Mouse (Mus musculus): Measurements from ENCODE around the gene Rnf207.

The Rnf207 gene

DNA sequence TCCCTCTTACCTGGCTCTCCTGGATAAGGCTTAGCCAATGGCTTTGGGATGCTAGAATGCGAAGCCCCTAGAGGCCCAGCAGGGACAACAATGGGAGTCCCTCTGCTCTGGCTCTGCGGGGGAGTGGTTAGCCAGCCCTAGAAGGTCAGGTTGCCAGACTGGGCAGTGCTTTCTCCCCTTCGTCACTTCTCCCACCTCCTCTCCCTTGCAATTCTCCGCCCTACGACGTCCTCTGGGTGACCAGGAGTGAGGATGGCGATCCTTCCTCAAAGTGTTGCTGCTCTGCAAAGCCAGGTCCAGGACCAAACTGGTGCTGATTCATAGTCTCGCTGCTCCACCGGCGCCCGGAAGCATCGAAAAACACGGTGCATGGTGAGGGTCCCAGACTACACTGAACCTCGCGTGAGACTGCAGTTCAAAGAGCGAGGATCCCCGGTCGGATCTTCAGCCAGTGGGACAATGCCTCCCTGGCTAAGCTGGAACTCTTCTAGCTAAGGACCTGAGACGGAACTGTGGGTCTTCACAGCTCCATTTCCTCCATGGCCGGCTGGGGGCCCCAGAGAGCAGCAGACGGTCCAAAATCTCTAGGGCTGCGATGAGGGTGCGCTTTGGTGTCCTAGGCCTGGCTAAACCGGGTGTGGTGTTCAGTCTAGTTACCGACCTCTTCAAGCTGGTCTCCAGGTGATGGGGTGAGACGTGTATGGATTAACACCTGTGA, at the start of gene Rnf207:
TSS of gene Rnf207 (minus strand) at position 477 of the 718 bp plus-strand sequence.
- DNase-seq = peak; percentile 60

DNA sequence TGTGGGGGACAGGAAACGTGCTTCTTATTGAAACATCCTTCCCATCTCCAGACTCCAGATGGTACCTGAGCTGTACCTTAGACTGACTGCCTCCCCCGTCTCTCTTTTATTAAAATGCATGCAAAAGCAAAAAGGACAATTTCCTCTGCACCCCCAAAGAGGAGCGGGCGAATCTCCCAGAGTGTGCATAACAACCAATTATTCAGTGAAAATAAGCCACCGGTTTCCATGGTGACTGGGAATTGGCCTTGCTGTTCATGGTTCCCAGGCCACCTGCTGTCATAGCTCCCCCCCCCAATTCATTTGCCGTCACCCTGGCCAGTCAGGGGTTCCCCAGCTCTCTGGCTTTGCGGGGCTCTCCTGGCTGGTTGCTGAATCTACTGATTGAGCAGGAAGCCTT, 46.4 kb upstream of the Rnf207 start:
- DNase-seq = no peak

DNA sequence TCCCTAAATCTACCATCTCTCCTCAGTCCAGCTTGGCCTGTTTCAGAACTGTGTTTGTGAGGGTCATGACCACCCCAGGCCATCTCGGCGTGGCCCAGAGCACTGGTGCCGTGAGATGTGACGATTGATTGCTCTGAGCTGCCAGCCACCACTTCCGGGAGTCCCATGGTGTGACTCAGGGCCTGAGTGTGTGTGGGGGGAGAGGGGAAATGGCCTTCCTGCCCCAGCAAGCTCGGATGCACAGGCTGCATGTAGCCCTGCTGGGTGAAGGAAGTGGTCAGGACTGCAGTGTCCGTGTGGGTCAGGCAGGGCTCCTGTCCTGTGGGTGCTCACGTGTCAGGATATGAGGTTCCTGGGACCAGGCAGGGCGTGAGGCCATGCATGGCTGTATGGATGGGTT, 43.4 kb upstream of the Rnf207 start:
- no peak for DNase-seq

- DNase-seq = no peak
Measured at GRCm38 (mm10) chr4:152360855-152361254, 42.1 kb upstream of the Rnf207 start.

DNA sequence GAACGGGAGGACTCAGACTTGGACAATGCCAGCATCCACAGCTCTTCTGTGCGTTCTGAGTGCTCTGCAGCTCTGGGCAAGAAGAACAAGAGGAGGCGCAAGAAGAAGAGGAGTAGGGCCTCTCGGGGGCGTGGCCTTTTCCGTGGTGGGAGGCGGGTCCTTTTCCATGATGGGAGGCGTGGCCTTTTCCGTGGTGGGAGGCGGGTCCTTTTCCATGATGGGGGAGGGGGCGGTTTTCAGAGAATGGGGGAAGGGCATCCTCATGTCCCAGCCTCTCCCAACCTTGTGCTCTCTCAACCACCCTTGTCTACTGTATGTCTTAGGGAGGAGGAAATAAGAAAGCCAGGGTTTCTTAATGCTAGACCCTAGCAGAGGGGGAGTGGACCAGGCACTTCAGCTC, 40.9 kb upstream of the Rnf207 start:
- no peak for DNase-seq

DNA sequence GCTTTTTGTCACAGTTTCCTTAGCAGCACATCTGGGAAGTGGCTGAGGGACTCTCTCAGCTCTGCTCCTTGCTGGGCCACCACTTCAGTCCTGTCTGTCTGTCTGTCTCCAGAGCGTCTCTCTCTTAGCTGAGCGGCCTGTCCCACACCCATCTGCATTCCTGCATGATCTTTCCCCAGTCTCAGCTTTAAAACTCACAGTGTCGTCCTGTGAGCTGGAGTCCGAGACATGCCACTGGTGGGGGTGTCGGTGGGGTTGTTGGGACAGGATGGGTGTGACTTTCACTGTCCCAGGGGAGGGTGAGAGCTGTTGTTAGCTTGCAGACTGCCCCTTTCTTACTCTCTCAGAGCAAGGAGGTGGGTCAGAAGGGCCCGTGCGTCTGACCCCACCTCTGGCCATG, 36.9 kb upstream of the Rnf207 start:
- DNase-seq = no peak

DNA sequence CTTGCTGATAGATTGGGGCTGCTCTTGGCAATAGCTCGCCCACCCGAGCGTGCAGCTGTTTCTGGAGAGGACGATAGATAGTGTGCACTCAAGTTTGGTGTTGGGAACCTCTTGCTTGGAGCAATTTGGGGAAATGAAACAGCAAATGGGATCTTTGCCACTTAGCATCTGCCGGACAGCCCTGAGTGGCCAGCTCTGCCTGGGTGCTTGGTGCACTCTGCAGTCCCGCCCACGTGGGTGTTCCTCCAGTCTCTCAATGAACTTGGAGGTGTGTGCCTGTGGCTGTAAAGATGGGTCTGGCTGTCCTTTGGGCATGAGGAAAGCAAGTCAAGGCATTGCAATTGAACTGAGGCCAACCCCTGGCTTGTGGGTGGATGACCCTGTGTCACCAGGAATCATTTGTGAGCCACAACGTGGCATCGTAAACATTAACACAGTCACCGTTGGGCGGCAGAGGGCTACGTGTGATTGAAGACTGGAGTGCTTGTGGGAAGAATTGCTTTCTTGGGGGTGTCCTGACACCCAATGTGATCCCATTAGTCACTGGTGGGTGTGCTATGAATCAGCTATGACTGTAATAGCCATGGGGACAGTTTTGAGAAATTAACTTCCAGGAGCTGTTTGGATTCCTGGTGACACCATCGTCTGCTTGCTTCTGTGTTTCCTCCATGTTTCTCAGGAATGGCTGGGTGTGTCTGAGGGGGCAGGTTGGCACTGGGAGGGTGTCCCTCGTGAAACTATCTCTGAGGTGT, 35.3 kb upstream of the Rnf207 start:
- no peak for DNase-seq

DNA sequence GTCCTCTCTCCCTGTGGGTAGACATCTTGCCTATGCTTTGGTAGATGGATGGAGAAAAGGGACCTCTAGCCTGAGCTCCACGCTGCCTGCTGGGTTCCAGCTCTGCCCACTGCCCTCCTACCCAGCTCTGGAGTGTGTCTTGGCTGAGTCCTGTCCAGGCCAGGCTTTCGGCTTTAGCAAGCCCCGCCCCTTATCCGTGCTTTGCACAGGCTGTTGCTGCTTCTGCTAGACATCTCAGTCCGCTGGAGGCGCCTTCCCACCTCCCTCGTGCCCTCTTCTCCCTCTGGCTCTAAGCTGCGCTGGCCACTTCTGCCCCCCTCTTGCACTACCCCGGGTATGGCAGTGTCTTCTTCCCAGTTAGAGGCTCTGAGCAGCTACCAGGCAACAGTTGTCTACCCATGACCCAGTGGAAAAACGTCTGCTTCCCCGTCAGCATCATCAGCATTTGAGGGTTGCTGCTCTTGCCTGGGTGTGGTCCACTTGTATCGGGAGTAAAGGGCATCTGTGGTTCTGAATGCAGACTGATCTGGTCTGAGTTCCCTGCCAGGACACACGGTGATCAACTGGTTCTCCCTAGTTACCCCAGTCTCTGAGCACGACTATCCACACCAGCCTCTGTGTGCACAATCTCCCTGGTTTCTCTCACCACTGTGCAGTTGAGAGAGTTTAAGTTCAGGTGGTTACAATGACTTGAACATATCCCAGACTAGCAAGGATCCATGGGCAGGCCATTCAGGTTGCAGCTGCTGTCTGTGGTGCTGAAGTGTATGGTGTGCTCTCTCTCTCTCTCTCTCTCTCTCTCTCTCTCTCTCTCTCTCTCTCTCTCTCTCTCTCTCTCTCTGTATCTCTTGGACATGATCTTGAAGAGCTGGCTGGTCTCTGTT, 32.9 kb upstream of the Rnf207 start:
- DNase-seq = peak; percentile 26

DNA sequence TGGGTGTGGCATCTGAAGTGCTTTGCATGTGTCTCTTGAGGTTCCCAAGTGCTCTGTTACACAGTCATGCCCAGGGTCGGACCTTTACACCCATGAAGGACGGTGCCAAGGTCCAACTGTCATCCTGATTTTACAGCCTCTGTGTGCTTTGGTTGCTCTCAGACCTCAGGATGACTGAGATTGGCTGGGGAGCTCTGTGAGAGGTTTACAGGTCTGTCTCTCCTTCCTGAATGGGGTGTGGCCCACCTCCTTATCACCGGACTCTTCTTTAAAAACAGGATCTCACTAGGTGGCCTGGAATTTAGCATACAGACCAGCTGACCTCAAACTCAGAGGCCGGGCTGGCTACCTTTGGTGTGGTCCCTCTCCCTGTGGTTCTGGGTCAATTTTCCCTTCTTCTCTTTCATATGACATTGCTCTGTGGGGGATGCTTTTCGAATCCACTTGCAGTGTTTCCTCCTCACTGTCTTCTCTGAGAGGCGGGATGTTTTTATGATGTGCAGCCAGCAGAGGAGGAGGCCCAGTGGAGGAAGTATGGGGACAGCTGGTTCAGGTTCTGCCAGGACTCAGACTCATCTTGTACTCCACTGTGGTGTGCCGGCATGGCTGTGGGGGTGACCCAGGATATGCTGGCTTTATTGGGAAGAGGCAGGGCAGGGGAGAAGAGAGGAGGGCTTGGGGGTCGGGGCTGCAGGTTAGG, 32.1 kb upstream of the Rnf207 start:
- DNase-seq = no peak

- peak; percentile 80 for DNase-seq
Measured at GRCm38 (mm10) chr4:152349837-152350381, 31.1 kb upstream of the Rnf207 start.

DNA sequence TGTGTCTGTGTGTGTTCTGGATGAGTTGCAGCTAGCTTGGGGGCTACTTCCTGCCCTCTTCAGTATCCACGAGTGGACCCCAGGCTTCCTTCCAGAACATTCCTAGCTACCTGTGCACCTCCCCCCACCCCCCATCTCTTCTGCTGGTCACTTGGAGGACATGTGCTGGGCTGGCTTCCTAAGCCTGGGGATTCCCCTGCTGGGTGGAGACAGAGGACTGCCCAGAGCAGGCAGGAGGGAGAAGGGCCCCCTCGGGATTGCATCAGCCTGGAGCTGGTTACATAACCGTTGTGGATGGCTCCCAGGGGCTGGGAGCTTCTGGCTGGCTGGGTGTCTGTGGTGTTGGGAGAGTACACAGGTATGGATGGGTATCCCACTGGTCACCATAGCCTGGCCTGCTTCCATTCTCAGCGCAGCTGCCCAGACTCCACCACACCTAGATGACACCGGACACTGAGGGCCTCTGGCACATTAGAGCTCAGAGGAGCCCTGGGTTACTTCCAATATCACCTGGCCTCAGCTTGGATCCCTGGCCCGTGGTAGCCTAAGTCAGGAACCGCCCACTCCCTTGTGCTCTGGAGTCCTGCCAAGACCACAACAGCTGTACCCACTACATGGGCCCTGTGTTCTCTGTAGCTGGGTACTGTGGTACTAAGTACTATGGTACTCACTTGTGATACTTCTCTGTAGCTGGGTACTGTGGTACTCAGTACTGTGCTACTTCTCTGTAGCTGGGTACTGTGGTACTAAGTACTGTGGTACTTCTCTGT, 26.5 kb upstream of the Rnf207 start:
- peak; percentile 50 for DNase-seq

DNA sequence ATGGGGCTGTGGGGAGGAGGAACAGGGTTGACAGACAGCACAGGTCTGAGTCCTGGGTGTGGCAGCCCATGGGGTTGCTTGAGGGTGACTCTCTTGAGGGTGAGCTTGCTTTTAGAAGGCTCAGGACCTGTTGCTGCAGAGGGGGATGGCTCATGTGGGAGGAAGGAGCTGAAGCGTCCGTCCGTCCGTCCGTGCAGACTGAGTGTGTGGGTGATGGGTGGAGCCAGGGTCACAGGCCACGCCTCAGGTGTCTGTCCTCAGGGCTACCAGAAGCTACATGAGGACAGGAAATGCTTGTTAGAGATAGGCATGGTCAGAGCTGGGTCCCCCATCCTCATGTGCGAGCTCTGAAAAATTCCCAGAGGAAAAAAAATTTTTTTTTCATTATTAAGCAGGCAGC, 25.9 kb upstream of the Rnf207 start:
- DNase-seq = no peak

- DNase-seq = no peak
Measured at GRCm38 (mm10) chr4:152343296-152343695, 24.5 kb upstream of the Rnf207 start.

- no peak for DNase-seq
Measured at GRCm38 (mm10) chr4:152340584-152341284, 21.9 kb upstream of the Rnf207 start.

DNA sequence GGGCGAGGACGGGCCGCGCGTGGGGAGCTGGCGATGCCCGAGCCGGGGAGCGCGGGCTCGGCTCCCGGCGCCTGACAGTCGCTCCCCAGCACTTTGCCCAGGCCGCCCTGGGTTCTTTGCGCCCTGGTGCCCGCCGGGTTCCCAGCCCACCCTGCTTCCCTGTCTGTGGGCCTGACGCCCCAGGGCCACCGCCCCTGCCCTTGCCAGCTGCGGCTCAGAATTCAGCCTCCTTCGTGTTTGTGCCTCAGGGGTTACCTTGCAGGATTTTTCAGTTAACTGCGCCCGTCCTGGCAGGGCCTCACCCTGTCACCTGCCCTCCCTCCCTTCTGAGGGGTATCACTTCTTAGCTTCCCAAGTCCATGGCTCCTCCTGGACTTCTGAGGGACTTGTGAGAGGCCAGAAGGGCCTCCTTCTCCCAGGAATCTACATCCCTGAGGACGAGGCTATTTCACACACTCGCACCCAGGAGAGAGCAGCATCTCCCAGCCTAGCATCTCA, 20.5 kb upstream of the Rnf207 start:
- peak; percentile 29 for DNase-seq

DNA sequence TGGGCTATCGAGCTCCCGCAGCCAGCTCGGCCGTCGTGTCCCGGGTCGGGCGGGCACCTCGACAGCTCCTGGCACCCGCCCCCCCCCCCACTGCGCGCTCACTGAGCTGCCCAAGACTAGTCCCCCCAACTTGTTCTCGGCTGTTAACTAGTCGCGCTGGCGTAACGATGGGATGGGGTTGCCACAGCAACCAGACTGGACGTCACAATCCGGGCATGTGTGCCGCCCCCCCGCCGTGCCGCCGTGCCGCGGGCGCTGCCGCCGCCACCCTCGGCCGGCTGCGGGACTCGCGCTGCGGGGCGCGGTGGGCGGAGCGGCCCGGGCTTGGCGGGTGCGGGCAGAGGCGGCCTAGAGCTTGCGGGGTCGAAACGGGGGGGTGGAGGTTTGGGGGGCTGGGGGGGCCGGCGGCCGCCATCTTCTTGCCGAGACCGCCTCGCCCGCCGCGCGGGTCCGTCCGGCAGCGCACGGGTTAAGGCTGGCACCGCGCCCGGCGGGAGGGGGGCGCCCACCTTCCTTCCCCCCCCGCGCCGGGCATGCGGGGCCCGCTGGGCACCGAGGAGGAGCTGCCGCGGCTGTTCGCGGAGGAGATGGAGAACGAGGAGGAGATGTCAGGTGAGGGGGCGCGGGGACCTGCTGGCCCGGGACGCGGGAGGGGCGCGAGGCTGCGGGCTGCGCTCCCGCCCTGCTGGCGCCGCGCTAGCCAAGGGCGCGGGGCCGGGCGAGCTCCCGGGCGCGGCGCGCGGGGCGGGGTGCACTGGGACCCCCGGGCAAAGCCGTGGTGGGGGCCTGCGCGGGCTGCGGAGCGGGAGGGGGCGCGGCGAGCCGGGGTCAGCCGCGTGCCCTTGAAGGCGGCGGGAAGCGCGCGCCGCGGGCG, 19.9 kb upstream of the Rnf207 start, which contains the start of gene Chd5:
TSS of gene Chd5 (plus strand) at position 233 of the 874 bp plus-strand sequence.
- DNase-seq = peak; percentile 77

DNA sequence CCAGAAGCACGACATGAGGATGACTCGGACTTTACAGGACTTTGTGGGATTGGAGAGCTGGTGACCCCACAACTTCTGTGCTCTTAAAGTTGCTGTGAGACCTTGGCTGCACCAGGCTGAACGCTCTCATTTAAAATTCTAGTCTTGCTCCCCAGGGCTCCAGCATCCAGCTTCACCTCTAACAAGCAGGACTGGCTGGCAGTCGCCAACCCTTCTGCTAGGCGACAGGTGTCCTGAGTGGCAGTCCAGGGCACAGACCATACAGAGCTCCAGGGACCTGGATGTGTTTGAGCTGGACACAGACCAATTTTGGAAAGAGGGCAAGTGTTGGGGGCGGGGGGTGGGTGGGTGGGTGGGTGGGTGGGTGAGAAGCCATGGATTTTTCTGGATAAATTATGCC, 19.0 kb upstream of the Rnf207 start:
- DNase-seq = no peak

GRCm38 (mm10) chr4:152333587-152333986, 14.8 kb upstream of the Rnf207 start:
- no peak for DNase-seq

GRCm38 (mm10) chr4:152332952-152333351, 14.2 kb upstream of the Rnf207 start:
- peak; percentile 78 for DNase-seq

DNA sequence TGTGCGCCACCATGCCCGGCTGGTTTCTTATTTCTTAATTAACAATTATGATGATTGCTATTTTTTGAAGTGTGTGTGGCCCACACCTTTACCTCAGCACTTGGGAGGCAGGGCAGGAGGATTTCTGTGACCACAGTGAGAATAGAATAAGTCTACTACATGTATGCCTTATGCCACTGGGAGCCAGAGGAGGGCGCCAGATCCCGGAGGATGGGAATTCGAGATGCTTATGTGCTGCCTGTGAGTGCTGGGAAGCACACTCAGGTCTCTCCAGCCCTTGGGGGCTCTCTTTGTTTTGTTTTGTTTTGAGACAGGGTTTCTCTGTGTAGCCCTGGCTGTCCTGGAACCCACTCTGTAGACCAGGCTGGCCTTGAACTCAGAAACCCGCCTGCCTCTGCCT, 9.9 kb upstream of the Rnf207 start:
- peak; percentile 64 for DNase-seq
